Mouse (Mus musculus) G1E (cell line): ENCODE measurements at regions not wholly inside any gene's neighbourhood (a gene's known extent, or its start where the extent isn't known, plus 50 kb on each side); places are given as distances from the start of the nearest gene placed in this dataset.

ENCODE experiments used
- ATAC-seq: 2 replicates; pipeline ENCODE4 v1.8.0; 2016; ENCODE audit warnings: mild to moderate bottlenecking; ENCODE audit not compliant: insufficient number of reproducible peaks, poor library complexity, low FRiP score, severe bottlenecking; ENCODE audit errors: extremely low read depth
- DNase-seq: peaks from one replicate; pipeline ENCODE4 v3.0.0; 2012; ENCODE audit warnings: low spot score
- H3K27me3 ChIP-seq: 2 replicates; pipeline ENCODE4 v1.6.1; 2012; ENCODE audit warnings: mild to moderate bottlenecking, low read length, inconsistent platforms; ENCODE audit not compliant: insufficient read depth
- H3K36me3 ChIP-seq: replicated peaks from 2 replicates; pipeline ENCODE3; 2012; ENCODE audit warnings: mild to moderate bottlenecking, inconsistent platforms
- H3K4me1 ChIP-seq: 2 replicates; pipeline ENCODE4 v1.6.1; 2012; ENCODE audit warnings: low read depth, low read length, inconsistent platforms, mixed read lengths; ENCODE audit not compliant: insufficient read depth
- H3K4me3 ChIP-seq: 2 replicates; pipeline ENCODE4 v1.5.1; 2012; ENCODE audit warnings: low read depth, mild to moderate bottlenecking, inconsistent platforms, low read length, moderate library complexity, mixed read lengths
- H3K9me3 ChIP-seq: replicated peaks from 2 replicates; pipeline ENCODE4 v1.6.1; 2012; ENCODE audit warnings: inconsistent platforms
- CTCF ChIP-seq: IDR thresholded peaks from 2 replicates; pipeline ENCODE4 v1.5.1; 2012; ENCODE audit warnings: low read depth, low read length, inconsistent platforms, mixed read lengths
- GATA1 ChIP-seq: IDR thresholded peaks from 2 replicates; pipeline ENCODE4 v1.6.1; 2012; ENCODE audit warnings: borderline replicate concordance, low read length, inconsistent platforms, mixed read lengths
- GATA2 ChIP-seq: IDR thresholded peaks from 2 replicates; pipeline ENCODE4 v1.6.1; 2012; ENCODE audit warnings: low read depth, low read length, inconsistent platforms, borderline replicate concordance
- POLR2AphosphoS5 ChIP-seq: IDR thresholded peaks from 2 replicates; pipeline ENCODE4 v1.6.1; 2012; ENCODE audit warnings: low read depth, low read length, inconsistent platforms; ENCODE audit not compliant: insufficient replicate concordance
- TAL1 ChIP-seq: conservative IDR thresholded peaks from 2 replicates; pipeline ENCODE4 v1.6.1; 2012; ENCODE audit warnings: low read depth, low read length, inconsistent platforms, mixed read lengths

- no peaks in the 10 kb centered on the region for H3K36me3 ChIP-seq
- no peaks in the 10 kb centered on the region for H3K9me3 ChIP-seq
- H3K27me3 ChIP-seq = 0 out of 2 replicates have a peak, but pooled peaks cover 3% of the 10 kb centered on the region
- no peaks in the 10 kb centered on the region for H3K4me1 ChIP-seq
- H3K4me3 ChIP-seq = no peak overlapping the region
- no peak for TF ChIP-seq GATA2
- no peak for TF ChIP-seq GATA1
- no peak for TF ChIP-seq CTCF
- TF ChIP-seq POLR2AphosphoS5 = no peak
- no peak for TF ChIP-seq TAL1
- DNase-seq = no peak
- no peak for ATAC-seq
Observed at GRCm38 (mm10) chr5:45278005-45278432, 172.0 kb downstream of the Qdpr start.

- Histone ChIP-seq H3K27me3 (0 out of 2 replicates have a peak, but pooled peaks cover 2% of the 10 kb centered on the region), H3K36me3 (no peaks in the 10 kb centered on the region), H3K4me1 (no peaks in the 10 kb centered on the region), H3K4me3 (no peak overlapping the region), H3K9me3 (no peaks in the 10 kb centered on the region)
- TF ChIP-seq TAL1 (no peak), GATA1 (no peak), POLR2AphosphoS5 (no peak), CTCF (no peak), GATA2 (no peak)
- no peak for DNase-seq
- no peak for ATAC-seq
Observed at GRCm38 (mm10) chr5:45270679-45271078, 179.4 kb downstream of the Qdpr start.

GRCm38 (mm10) chr5:45269391-45269790 lies 180.6 kb downstream of the Qdpr start:
- ATAC-seq (no peak), DNase-seq (no peak)
- Histone ChIP-seq H3K36me3 (no peaks in the 10 kb centered on the region), H3K4me3 (no peak overlapping the region), H3K4me1 (no peaks in the 10 kb centered on the region), H3K27me3 (0 out of 2 replicates have a peak, but pooled peaks cover 2% of the 10 kb centered on the region), H3K9me3 (no peaks in the 10 kb centered on the region)
- TF ChIP-seq GATA2 (no peak), TAL1 (no peak), GATA1 (no peak)

- H3K27me3 ChIP-seq = 0 out of 2 replicates have a peak, but pooled peaks cover 2% of the 10 kb centered on the region
- no peak overlapping the region for H3K4me3 ChIP-seq
- no peaks in the 10 kb centered on the region for H3K4me1 ChIP-seq
- H3K9me3 ChIP-seq = no peaks in the 10 kb centered on the region
- no peaks in the 10 kb centered on the region for H3K36me3 ChIP-seq
- ATAC-seq = no peak
- DNase-seq = no peak
- no peak for TF ChIP-seq GATA1
- no peak for TF ChIP-seq CTCF
- no peak for TF ChIP-seq TAL1
Observed at GRCm38 (mm10) chr5:45266914-45267313, 183.1 kb downstream of the Qdpr start.

- ATAC-seq = no peak
Observed at GRCm38 (mm10) chr5:45258486-45258885, 191.6 kb downstream of the Qdpr start.

GRCm38 (mm10) chr5:45256256-45256999 lies 193.6 kb downstream of the Qdpr start:
- Histone ChIP-seq H3K27me3 (no peaks in the 10 kb centered on the region; the same call in 1 of the 2 replicates), H3K36me3 (no peaks in the 10 kb centered on the region), H3K4me3 (no peak overlapping the region), H3K9me3 (no peaks in the 10 kb centered on the region), H3K4me1 (no peaks in the 10 kb centered on the region)
- DNase-seq = no peak
- TF ChIP-seq POLR2AphosphoS5 (no peak), GATA2 (no peak), GATA1 (no peak), TAL1 (no peak), CTCF (no peak)
- ATAC-seq = no peak

More at GRCm38 (mm10) chr5:45258486-45258885, 191.6 kb downstream of the Qdpr start:
- Histone ChIP-seq H3K4me3 (no peak overlapping the region), H3K36me3 (no peaks in the 10 kb centered on the region), H3K4me1 (no peaks in the 10 kb centered on the region), H3K9me3 (no peaks in the 10 kb centered on the region), H3K27me3 (no peaks in the 10 kb centered on the region; the same call in 1 of the 2 replicates)
- no peak for DNase-seq
- TF ChIP-seq TAL1 = no peak
- no peak for TF ChIP-seq GATA2
- no peak for TF ChIP-seq GATA1
- TF ChIP-seq POLR2AphosphoS5 = no peak

- Histone ChIP-seq H3K4me3 (no peak overlapping the region), H3K36me3 (no peaks in the 10 kb centered on the region), H3K9me3 (no peaks in the 10 kb centered on the region), H3K27me3 (no peaks in the 10 kb centered on the region), H3K4me1 (no peaks in the 10 kb centered on the region)
- TF ChIP-seq GATA2 (no peak), TAL1 (no peak), POLR2AphosphoS5 (no peak), CTCF (no peak), GATA1 (no peak)
- DNase-seq (no peak), ATAC-seq (no peak)
Observed at GRCm38 (mm10) chr5:45231856-45232255, 218.2 kb downstream of the Qdpr start.
